Mouse (Mus musculus) G1E (cell line): ENCODE results near the gene Tmem150a. TPM values are rescaled to one million over a fixed set of nuclear protein-coding genes. Genes with fewer than 3 reads are reported as not detected.

Source experiments
- ATAC-seq: 2 replicates; pipeline ENCODE4 v1.8.0; 2016; ENCODE audit warnings: mild to moderate bottlenecking; ENCODE audit not compliant: insufficient number of reproducible peaks, poor library complexity, low FRiP score, severe bottlenecking; ENCODE audit errors: extremely low read depth
- DNase-seq: peaks from one replicate; pipeline ENCODE4 v3.0.0; 2012; ENCODE audit warnings: low spot score
- H3K27me3 ChIP-seq: 2 replicates; pipeline ENCODE4 v1.6.1; 2012; ENCODE audit warnings: mild to moderate bottlenecking, low read length, inconsistent platforms; ENCODE audit not compliant: insufficient read depth
- H3K36me3 ChIP-seq: replicated peaks from 2 replicates; pipeline ENCODE3; 2012; ENCODE audit warnings: mild to moderate bottlenecking, inconsistent platforms
- H3K4me1 ChIP-seq: 2 replicates; pipeline ENCODE4 v1.6.1; 2012; ENCODE audit warnings: low read depth, low read length, inconsistent platforms, mixed read lengths; ENCODE audit not compliant: insufficient read depth
- H3K4me3 ChIP-seq: 2 replicates; pipeline ENCODE4 v1.5.1; 2012; ENCODE audit warnings: low read depth, mild to moderate bottlenecking, inconsistent platforms, low read length, moderate library complexity, mixed read lengths
- H3K9me3 ChIP-seq: replicated peaks from 2 replicates; pipeline ENCODE4 v1.6.1; 2012; ENCODE audit warnings: inconsistent platforms
- CTCF ChIP-seq: IDR thresholded peaks from 2 replicates; pipeline ENCODE4 v1.5.1; 2012; ENCODE audit warnings: low read depth, low read length, inconsistent platforms, mixed read lengths
- GATA1 ChIP-seq: IDR thresholded peaks from 2 replicates; pipeline ENCODE4 v1.6.1; 2012; ENCODE audit warnings: borderline replicate concordance, low read length, inconsistent platforms, mixed read lengths
- GATA2 ChIP-seq: IDR thresholded peaks from 2 replicates; pipeline ENCODE4 v1.6.1; 2012; ENCODE audit warnings: low read depth, low read length, inconsistent platforms, borderline replicate concordance
- POLR2AphosphoS5 ChIP-seq: IDR thresholded peaks from 2 replicates; pipeline ENCODE4 v1.6.1; 2012; ENCODE audit warnings: low read depth, low read length, inconsistent platforms; ENCODE audit not compliant: insufficient replicate concordance
- TAL1 ChIP-seq: conservative IDR thresholded peaks from 2 replicates; pipeline ENCODE4 v1.6.1; 2012; ENCODE audit warnings: low read depth, low read length, inconsistent platforms, mixed read lengths
- polyA plus RNA-seq: library from polyadenylated mRNA; stranded (reverse); fragments of >175 nt; gene quantifications from 2 replicates; pipeline ENCODE4 v1.2.3, GENCODE M21; 2012
- total RNA-seq, 2 experiments: library from RNA; stranded (forward) in 1 of 2; stranded (reverse) in 1 of 2; fragments of 200-1000 nt in 1 of 2; fragments of >200 nt in 1 of 2; fragmentation: Nextera tagmentation in 1 of 2; gene quantifications; 2 replicates each; pipeline ENCODE4 v1.2.3; 2014 to 2017

Gene Tmem150a
- total and polyA plus RNA-seq, 3 experiments, result 0.55 to 6.0 (median 5.1) TPM

GRCm38 (mm10) chr6:72374820-72375563 lies 19.7 kb downstream of the Tmem150a start:
- H3K4me3 ChIP-seq, result peak overlapping the region; percentile 59; the same call in 1 of the 2 replicates
- TF ChIP-seq GATA1, result no peak
- no peak for TF ChIP-seq TAL1
- TF ChIP-seq CTCF, result no peak
- TF ChIP-seq POLR2AphosphoS5, result no peak
- TF ChIP-seq GATA2, result no peak
- peak; percentile 41 for ATAC-seq
- DNase-seq, result peak; percentile 47
- no peaks in the 10 kb centered on the region for H3K9me3 ChIP-seq
- peaks cover 82% of the 10 kb centered on the region for H3K36me3 ChIP-seq
- H3K4me1 ChIP-seq, result peaks cover 90% of the 10 kb centered on the region
- no peaks in the 10 kb centered on the region for H3K27me3 ChIP-seq

- ATAC-seq, result no peak
- no peak for DNase-seq
- peak overlapping the region; percentile 98 for H3K4me3 ChIP-seq
- H3K36me3 ChIP-seq, result peaks cover 55% of the 10 kb centered on the region
- H3K27me3 ChIP-seq, result no peaks in the 10 kb centered on the region
- H3K4me1 ChIP-seq, result peaks cover 85% of the 10 kb centered on the region
- TF ChIP-seq POLR2AphosphoS5 (no peak; the same call in 1 of the 2 replicates), CTCF (no peak), GATA1 (no peak), GATA2 (no peak), TAL1 (no peak)
- H3K9me3 ChIP-seq, result no peaks in the 10 kb centered on the region
These were observed 23.4 kb downstream of the Tmem150a start for GRCm38 (mm10) chr6:72378510-72379234.

- peaks cover 50% of the 10 kb centered on the region for H3K36me3 ChIP-seq
- peak; percentile 20 for DNase-seq
- no peak for TF ChIP-seq CTCF
- TF ChIP-seq GATA1, result no peak
- TF ChIP-seq TAL1, result no peak
- no peak for TF ChIP-seq POLR2AphosphoS5
- TF ChIP-seq GATA2, result no peak
- no peak for ATAC-seq
- H3K4me3 ChIP-seq, result peak overlapping the region; percentile 98
- H3K9me3 ChIP-seq, result no peaks in the 10 kb centered on the region
- peaks cover 83% of the 10 kb centered on the region for H3K4me1 ChIP-seq
- no peaks in the 10 kb centered on the region for H3K27me3 ChIP-seq
These were observed 24.3 kb downstream of the Tmem150a start for GRCm38 (mm10) chr6:72379377-72380130.

- Histone ChIP-seq H3K9me3 (no peaks in the 10 kb centered on the region), H3K4me1 (peaks cover 82% of the 10 kb centered on the region), H3K27me3 (no peaks in the 10 kb centered on the region), H3K36me3 (peaks cover 51% of the 10 kb centered on the region), H3K4me3 (peak within 1 kb of the TSS; percentile 98)
- 0 out of 2 replicates have a peak, but pooled peaks have one; percentile 11 for TF ChIP-seq CTCF
- no peak for TF ChIP-seq POLR2AphosphoS5
- DNase-seq (peak; percentile 77), ATAC-seq (peak; percentile 32; the same call in 1 of the 2 replicates)
These were observed 25.0 kb downstream of the Tmem150a start, which contains the start of gene Vamp5 for GRCm38 (mm10) chr6:72380131-72380770. Vamp5 (minus strand) TSS chr6:72380468.

- ATAC-seq (no peak), DNase-seq (no peak)
- TF ChIP-seq TAL1 (no peak), GATA2 (no peak), CTCF (no peak), GATA1 (no peak), POLR2AphosphoS5 (no peak)
- Histone ChIP-seq H3K9me3 (no peaks in the 10 kb centered on the region), H3K36me3 (peaks cover 51% of the 10 kb centered on the region), H3K4me3 (no peak overlapping the region; the same call in 1 of the 2 replicates), H3K4me1 (peaks cover 80% of the 10 kb centered on the region), H3K27me3 (no peaks in the 10 kb centered on the region)
These were observed 27.2 kb downstream of the Tmem150a start for GRCm38 (mm10) chr6:72382494-72382893.
